Mouse (Mus musculus) ES-Bruce4 (cell line): ENCODE results near the gene Ctxn2.

Source experiments
- CTCF ChIP-seq: IDR thresholded peaks from one replicate; pipeline ENCODE4 v1.8.1; 2011; ENCODE audit warnings: low read depth, low read length
- POLR2A ChIP-seq: IDR thresholded peaks from one replicate; pipeline ENCODE4 v1.8.1; 2011; ENCODE audit warnings: low read length; ENCODE audit not compliant: insufficient read depth

DNA sequence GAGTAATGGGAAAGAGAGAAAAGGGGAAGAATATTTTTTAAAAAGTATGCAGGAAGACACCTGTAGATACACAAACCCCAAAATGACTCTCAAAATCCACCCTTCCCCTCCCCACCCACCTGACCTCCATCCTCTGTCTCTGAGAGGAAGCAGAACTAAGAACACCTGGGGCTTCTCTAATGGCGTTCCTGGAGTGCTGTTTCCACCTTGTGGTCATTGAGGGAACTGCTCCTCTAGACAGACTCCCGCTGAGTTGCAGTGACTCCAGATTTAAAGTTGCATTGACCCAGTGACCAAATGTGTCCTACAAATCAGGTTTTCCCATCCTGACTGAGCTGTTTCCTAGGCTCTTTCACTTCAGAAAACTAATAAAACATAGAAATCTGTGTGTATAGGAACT, 52.7 kb downstream of the Ctxn2 start:
- TF ChIP-seq CTCF (peak; percentile 69), POLR2A (no peak)
